8 mouse cellular contexts compared by ENCODE assay signal in genomic region chr13:95719320-95720232, GRCm38 (mm10). TPM values are rescaled to one million over a fixed set of nuclear protein-coding genes. Genes with fewer than 3 reads are reported as not detected.
DNase-seq lines count a peak whose midpoint lies in the region; ATAC-seq and TF ChIP-seq lines count a peak whose summit lies in the region.

No protein-coding gene starts in this region.

- peaks cover 2% of the 10 kb centered on the region; the same call in 1 of the 2 replicates for H3K4me1 ChIP-seq in lung, adult 2 months (ENCODE audit: control insufficient read depth, insufficient read depth, low read length)

- peak; percentile 70 to 77 for ATAC-seq in hematopoietic stem cell, adult 5-6 weeks (replicated peaks in 1 of 2; ENCODE audit: insufficient read depth in 1 of 2, low FRiP score in 2 of 2, low TSS enrichment in 1 of 2, low read depth in 1 of 2, poor library complexity in 2 of 2, severe bottlenecking in 2 of 2)
- peak; percentile 71 for ATAC-seq in neutrophil, adult 5-6 weeks (ENCODE audit: extremely low read depth, insufficient number of reproducible peaks, low FRiP score, poor library complexity, severe bottlenecking)

- 50% methylated on average over 14 of the region's 14 CpGs for WGBS in lung, adult 2 months

- no peak for TF ChIP-seq POLR2A in lung, adult 2 months (IDR thresholded peaks at IDR 0.05; ENCODE audit: borderline replicate concordance, extremely low read depth, low read depth, low read length)

- peak overlapping the region; percentile 23 for H3K4me3 ChIP-seq in lung, adult 2 months (replicated peaks; ENCODE audit: extremely low read depth, low read depth, low read length)

- DNase-seq in MN1 (ENCODE audit: low spot score) = peak; percentile 39
- peak; percentile 44 for DNase-seq in cerebellum, adult 8-10 months
- peak; percentile 77 for DNase-seq in forelimb bud, embryonic 11.5 days (ENCODE audit: low read depth, low spot score)
- DNase-seq in layer of hippocampus, adult 8-10 months (ENCODE audit: low spot score in 2 of 2) = peak; percentile 52 to 77
- DNase-seq in lung, adult 2 months = peak; percentile 57
- peak; percentile 73 for DNase-seq in thymus, postnatal 0 days (ENCODE audit: low spot score)

- peak; percentile 31; the same call in 1 of the 2 replicates for TF ChIP-seq CTCF in lung, adult 2 months (IDR thresholded peaks at IDR 0.05; ENCODE audit: insufficient read depth, low read length)

RNA-seq across cellular contexts. Expression of gene F2rl2, which starts 22.9 kb away (rescaled TPM):
- 1.4 and 1.8 TPM in 2 replicates for total RNA-seq in hematopoietic stem cell, adult 5-6 weeks (2017)
- under 1 TPM; 0.34 to 0.55 (median 0.49) TPM for total RNA-seq in layer of hippocampus, adult 8-10 months (2022)
- 1.6 and 2.3 TPM in 2 replicates for polyA plus RNA-seq in lung, adult 2 months (2012; rRNA removed)
- total RNA-seq in neutrophil, adult 5-6 weeks (2017) = 1.3 and 2.6 TPM in 2 replicates
- 0.56 and 0.76 TPM in 2 replicates for polyA plus RNA-seq in thymus, postnatal 0 days (2015; fragmentation: Nextera tagmentation; extraction: Ambion mirVana)

Comparison
In these comparisons a context has a peak if more than half of its experiments do, and no peak if none do; other contexts are left out.
1. Peak in every context shown above with its lines: DNase-seq, ATAC-seq and H3K4me3 ChIP-seq.